Mouse (Mus musculus): Measurements from ENCODE around the gene Olfr1053. TPM values are rescaled to one million over a fixed set of nuclear protein-coding genes. Genes with fewer than 3 reads are reported as not detected.
"Not testable (repeated sequence)": the region's sequence is repeated elsewhere in the genome, so short reads cannot be mapped to it uniquely, and the experiment has no call there.

Gene Olfr1053
- not detected in 2 replicates for polyA plus RNA-seq (2012; rRNA removed)

GRCm38 (mm10) chr2:86315184-86315583 is at the start of gene Olfr1053:
Olfr1053 (minus strand) TSS chr2:86315284.
- no peak for DNase-seq (ENCODE audit: extremely low spot score in 1 of 2, low spot score in 1 of 2)

DNA sequence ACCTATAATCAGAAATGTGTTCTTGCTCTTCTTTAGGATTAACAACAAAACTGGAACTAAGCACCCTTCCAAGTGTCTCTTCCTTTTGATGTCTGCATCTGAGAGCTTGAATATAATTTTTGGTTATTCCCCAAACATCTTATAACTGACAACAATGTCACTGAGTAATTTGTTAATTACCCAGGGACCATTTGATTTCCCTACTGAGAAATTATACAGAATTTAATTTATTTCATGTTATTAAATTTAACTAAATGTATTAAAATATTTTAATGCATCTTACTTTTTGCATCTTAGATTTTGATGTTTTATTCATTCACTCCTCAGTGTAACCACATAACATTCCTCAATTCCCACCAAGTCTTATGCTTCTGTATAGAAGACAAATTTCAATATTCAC is 47.3 kb upstream of the Olfr1053 start, which contains the start of gene Olfr1056:
Gene Olfr1056, minus strand, starts transcription at position 101 of the 400 bp plus-strand sequence.
- no peak for DNase-seq (ENCODE audit: extremely low spot score in 1 of 2, low spot score in 1 of 2)

DNA sequence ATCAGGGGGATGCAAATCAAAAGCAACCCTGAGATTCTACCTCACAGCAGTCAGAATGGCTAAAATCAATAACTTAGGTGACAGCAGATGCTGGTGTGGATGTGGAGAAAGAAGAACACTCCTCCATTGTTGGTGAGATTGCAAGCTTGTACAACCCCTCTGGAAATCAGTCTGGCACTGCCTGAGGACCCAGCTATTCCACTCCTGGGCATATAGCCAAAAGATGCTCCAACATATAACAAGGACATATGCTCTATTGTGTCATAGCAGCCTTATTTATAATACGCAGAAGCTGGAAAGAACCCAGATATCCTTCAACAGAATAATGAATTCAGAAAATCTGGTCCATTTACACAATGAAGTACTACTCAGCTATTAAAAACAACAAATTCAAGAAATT is 36.7 kb upstream of the Olfr1053 start:
- DNase-seq (ENCODE audit: extremely low spot score in 1 of 2, low spot score in 1 of 2): not testable (repeated sequence)

GRCm38 (mm10) chr2:86350184-86350583 is 35.1 kb upstream of the Olfr1053 start, which contains the start of gene Olfr1055:
Olfr1055 (minus strand) TSS chr2:86350284.
- no peak for DNase-seq (ENCODE audit: extremely low spot score in 1 of 2, low spot score in 1 of 2)

GRCm38 (mm10) chr2:86335333-86335732 is 20.2 kb upstream of the Olfr1053 start, which contains the start of gene Olfr1054:
Olfr1054 (minus strand) TSS chr2:86335433.
- no peak for DNase-seq (ENCODE audit: extremely low spot score in 1 of 2, low spot score in 1 of 2)

DNA sequence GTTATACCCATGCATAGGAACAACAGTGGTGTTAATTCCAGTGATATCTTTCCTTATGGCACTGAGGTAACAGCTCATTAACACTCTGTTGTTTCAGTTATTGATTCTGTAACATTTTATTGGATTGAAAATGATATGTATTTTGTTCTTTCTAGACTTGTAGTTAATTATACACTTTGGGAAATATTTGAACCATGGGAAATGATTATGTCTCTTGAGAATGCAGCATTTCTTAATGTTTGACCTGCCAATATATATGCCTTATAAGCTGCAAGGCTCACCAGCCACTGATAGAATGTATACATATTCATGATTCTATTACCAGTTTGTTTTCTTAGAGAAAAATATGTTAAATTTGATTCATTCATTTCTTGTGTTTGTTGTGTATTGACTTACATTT is 22.9 kb downstream of the Olfr1053 start, which contains the start of gene Olfr1052:
Gene Olfr1052, plus strand, starts transcription at position 301 of the 400 bp plus-strand sequence.
- DNase-seq (ENCODE audit: extremely low spot score in 1 of 2, low spot score in 1 of 2): no peak

- not testable (repeated sequence) for DNase-seq (ENCODE audit: extremely low spot score in 1 of 2, low spot score in 1 of 2)
Observed at GRCm38 (mm10) chr2:86278988-86279387, 36.1 kb downstream of the Olfr1053 start, which contains the start of gene Olfr1051. Olfr1051 (minus strand) TSS chr2:86279088.

Other genes starting within 250 kb of the Olfr1053 start
- gene Olfr1036, start 241.3 kb downstream of the Olfr1053 start, polyA plus RNA-seq (2012; rRNA removed): not detected in 2 replicates
- gene Olfr1037, start 227.9 kb downstream of the Olfr1053 start, polyA plus RNA-seq (2012; rRNA removed): not detected in 2 replicates
- not detected in 2 replicates for gene Olfr1039, start 179.4 kb downstream of the Olfr1053 start, polyA plus RNA-seq (2012; rRNA removed)
- not detected in 2 replicates for gene Olfr1040, start 168.6 kb downstream of the Olfr1053 start, polyA plus RNA-seq (2012; rRNA removed)
- gene Olfr1042, start 153.4 kb downstream of the Olfr1053 start, polyA plus RNA-seq (2012; rRNA removed): not detected in 2 replicates
- not detected in 2 replicates for gene Olfr1043, start 147.8 kb downstream of the Olfr1053 start, polyA plus RNA-seq (2012; rRNA removed)
- not detected in 2 replicates for gene Olfr1044, start 137.5 kb downstream of the Olfr1053 start, polyA plus RNA-seq (2012; rRNA removed)
- 0.10 TPM in 1 of 2 replicates, not detected in the other for gene Olfr52, start 129.6 kb downstream of the Olfr1053 start, polyA plus RNA-seq (2012; rRNA removed)
- 0.04 and 0.12 TPM in 2 replicates for gene Olfr1045, start 112.3 kb downstream of the Olfr1053 start, polyA plus RNA-seq (2012; rRNA removed)
- not detected in 2 replicates for gene Olfr1046, start 96.0 kb downstream of the Olfr1053 start, polyA plus RNA-seq (2012; rRNA removed)
- not detected in 2 replicates for gene Olfr1047, start 83.9 kb downstream of the Olfr1053 start, polyA plus RNA-seq (2012; rRNA removed)
- gene Olfr1048, start 75.0 kb downstream of the Olfr1053 start, polyA plus RNA-seq (2012; rRNA removed): 0.02 TPM in 1 of 2 replicates, not detected in the other
- not detected in 2 replicates for gene Olfr1049, start 57.0 kb downstream of the Olfr1053 start, polyA plus RNA-seq (2012; rRNA removed)
- not detected in 2 replicates for gene Olfr1051, start 36.2 kb downstream of the Olfr1053 start, polyA plus RNA-seq (2012; rRNA removed)
- gene Olfr1052, start 22.8 kb downstream of the Olfr1053 start, polyA plus RNA-seq (2012; rRNA removed): 0.11 TPM in 1 of 2 replicates, not detected in the other
- gene Olfr1054, start 20.1 kb upstream of the Olfr1053 start, polyA plus RNA-seq (2012; rRNA removed): 0.06 TPM in 1 of 2 replicates, not detected in the other
- 0.11 TPM in 1 of 2 replicates, not detected in the other for gene Olfr1055, start 35.0 kb upstream of the Olfr1053 start, polyA plus RNA-seq (2012; rRNA removed)
- not detected in 2 replicates for gene Olfr1056, start 47.2 kb upstream of the Olfr1053 start, polyA plus RNA-seq (2012; rRNA removed)
- gene Olfr1057, start 63.1 kb upstream of the Olfr1053 start, polyA plus RNA-seq (2012; rRNA removed): not detected in 2 replicates
- not detected in 2 replicates for gene Olfr1058, start 73.3 kb upstream of the Olfr1053 start, polyA plus RNA-seq (2012; rRNA removed)
- not detected in 2 replicates for gene Olfr1061, start 98.8 kb upstream of the Olfr1053 start, polyA plus RNA-seq (2012; rRNA removed)
- not detected in 2 replicates for gene Olfr1062, start 111.5 kb upstream of the Olfr1053 start, polyA plus RNA-seq (2012; rRNA removed)
- gene Olfr1065, start 135.3 kb upstream of the Olfr1053 start, polyA plus RNA-seq (2012; rRNA removed): 0.06 TPM in 1 of 2 replicates, not detected in the other
- gene Olfr1066, start 141.0 kb upstream of the Olfr1053 start, polyA plus RNA-seq (2012; rRNA removed): not detected in 2 replicates
- not detected in 2 replicates for gene Olfr228, start 172.1 kb upstream of the Olfr1053 start, polyA plus RNA-seq (2012; rRNA removed)
- gene Olfr1076, start 193.2 kb upstream of the Olfr1053 start, polyA plus RNA-seq (2012; rRNA removed): not detected in 2 replicates
- gene Olfr1079, start 227.2 kb upstream of the Olfr1053 start, polyA plus RNA-seq (2012; rRNA removed): not detected in 2 replicates
- 0.06 TPM in 1 of 2 replicates, not detected in the other for gene Olfr1080, start 243.0 kb upstream of the Olfr1053 start, polyA plus RNA-seq (2012; rRNA removed)

Data from frontal cortex, adult 2 months (tissue).